Mouse (Mus musculus) olfactory bulb, adult 2 months (tissue): ENCODE results near the gene Arhgap5.

Experiments
- CTCF ChIP-seq: fragments of 200-500 bp; IDR thresholded peaks from 2 replicates; pipeline ENCODE4 v1.5.1; 2012; ENCODE audit warnings: low read depth, mild to moderate bottlenecking, low read length, moderate library complexity; ENCODE audit not compliant: insufficient read depth
- POLR2A ChIP-seq: fragments of 200-500 bp; IDR thresholded peaks from 2 replicates; pipeline ENCODE4 v1.6.1; 2012; ENCODE audit warnings: mild to moderate bottlenecking, low read depth, low read length, moderate library complexity; ENCODE audit not compliant: insufficient read depth

GRCm38 (mm10) chr12:52483219-52483618, 20.6 kb upstream of the Arhgap5 start:
- TF ChIP-seq CTCF (no peak), POLR2A (no peak)
